Mouse (Mus musculus) hematopoietic stem cell, adult 5-6 weeks (primary cell): ENCODE measurements around the gene Prdx2. TPM values are rescaled to one million over a fixed set of nuclear protein-coding genes. Genes with fewer than 3 reads are reported as not detected.

Source experiments
- ATAC-seq, 2 experiments: fragments of 125-278 bp in 1 of 2; replicated peaks in 1 of 2; 2 replicates each; pipeline ENCODE4 v1.8.0; 2016 to 2017; ENCODE audit warnings: inconsistent platforms in 2 of 2, mild to moderate bottlenecking in 2 of 2, moderate number of reproducible peaks in 2 of 2, low read depth in 1 of 2, moderate TSS enrichment in 1 of 2; ENCODE audit not compliant: low FRiP score in 2 of 2, poor library complexity in 2 of 2, severe bottlenecking in 2 of 2, insufficient read depth in 1 of 2, low TSS enrichment in 1 of 2
- total RNA-seq: library from RNA; stranded (forward); fragments of 172-1452, 232-1000 nt; gene quantifications from 2 replicates; pipeline ENCODE4 v1.2.3, GENCODE M21; 2017

The Prdx2 gene
- total RNA-seq, result 469 and 528 TPM in 2 replicates

DNA sequence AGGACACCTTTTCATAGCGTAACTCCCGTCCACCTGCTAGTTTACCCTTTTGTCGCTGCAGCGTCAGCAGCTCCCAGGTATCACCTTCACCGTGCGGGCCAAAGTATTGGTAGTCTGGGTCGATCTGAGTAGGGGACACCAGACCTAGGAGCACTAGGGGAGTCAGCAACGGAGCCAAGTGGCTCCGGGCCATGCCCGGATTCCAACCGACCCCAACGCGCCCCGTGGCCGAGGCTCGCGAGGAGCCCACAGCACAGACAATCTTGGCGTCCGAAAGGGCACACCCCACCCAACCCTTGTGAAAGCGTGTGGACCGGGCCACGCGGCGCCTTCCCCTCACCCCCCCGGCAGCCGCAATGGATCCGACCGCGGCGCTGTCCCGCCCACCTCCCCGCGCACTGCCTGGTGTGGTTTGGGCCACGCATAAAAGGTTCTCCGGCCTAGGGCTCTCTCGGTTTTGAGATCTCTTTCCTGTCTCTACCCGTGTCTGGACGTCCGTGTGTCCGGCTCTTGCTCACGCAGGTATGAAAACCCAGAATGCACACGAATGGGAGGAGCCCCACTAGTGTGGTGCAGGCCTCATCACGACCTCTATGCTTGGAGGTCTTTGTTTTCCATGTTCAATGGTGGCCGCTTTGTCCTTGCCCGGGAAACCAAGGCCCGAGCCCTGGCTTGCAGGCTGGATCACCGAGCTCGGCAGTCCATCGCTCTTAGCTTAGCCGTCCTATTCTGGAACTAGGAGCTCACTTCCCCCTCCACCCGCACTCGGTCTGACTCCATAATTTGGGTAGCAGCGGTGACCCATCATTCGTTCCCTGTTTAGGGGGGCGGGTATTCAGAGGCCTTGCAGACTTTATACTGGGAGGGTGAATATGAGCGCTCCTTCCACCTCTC is at the start of gene Prdx2, which contains the start of the genes Gm49661 and Rnaseh2a:
Gene Prdx2 (plus strand): TSS at position 347 of the 894 bp plus-strand sequence.
Gene Gm49661 (minus strand): TSS at position 193 of the 894 bp plus-strand sequence.
Gene Rnaseh2a (minus strand): TSS at position 527 of the 894 bp plus-strand sequence.
- peak; percentile 14 to 37; a peak in 2 of 4 replicates for ATAC-seq

DNA sequence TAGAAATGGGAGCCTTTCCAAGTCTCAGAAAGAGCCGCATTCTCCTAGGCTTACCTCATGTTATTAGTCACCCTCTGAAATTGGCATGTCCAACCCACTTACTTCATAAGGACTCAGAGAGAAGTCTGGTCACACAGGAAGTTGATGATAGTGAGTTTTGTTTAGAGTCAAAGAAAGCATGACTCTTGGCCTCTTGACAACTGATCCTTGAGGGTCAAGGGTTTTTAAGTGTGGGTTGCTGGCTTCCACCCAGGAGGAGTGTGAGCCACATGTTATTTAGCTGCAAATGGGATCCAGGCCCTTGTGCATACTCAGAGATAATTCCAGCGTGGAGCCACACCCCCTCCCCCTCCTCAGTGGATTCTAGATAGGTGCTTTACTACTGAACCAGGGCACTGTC is 47.8 kb upstream of the Prdx2 start:
- no peak for ATAC-seq

DNA sequence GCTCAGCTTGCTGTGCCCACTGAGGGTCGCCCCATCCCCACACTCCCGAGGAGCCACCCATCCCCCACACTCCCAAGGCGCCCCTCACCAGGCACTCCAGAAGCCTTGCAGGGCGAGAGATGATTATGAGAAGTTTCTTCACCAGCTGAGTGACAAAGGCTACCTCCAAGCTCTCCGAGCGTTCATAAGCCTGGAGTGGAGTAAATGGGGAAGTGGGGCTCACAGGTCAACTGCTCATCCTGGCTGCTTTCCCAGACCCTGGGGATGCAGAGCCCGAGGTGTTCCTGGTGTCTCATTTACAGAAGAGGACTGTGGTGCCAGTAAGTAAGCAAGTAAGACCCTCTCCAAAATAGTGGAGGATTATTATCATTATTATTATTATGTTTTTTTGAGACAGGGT is 43.8 kb upstream of the Prdx2 start:
- peak; percentile 44 to 50; a peak in 2 of 4 replicates for ATAC-seq

DNA sequence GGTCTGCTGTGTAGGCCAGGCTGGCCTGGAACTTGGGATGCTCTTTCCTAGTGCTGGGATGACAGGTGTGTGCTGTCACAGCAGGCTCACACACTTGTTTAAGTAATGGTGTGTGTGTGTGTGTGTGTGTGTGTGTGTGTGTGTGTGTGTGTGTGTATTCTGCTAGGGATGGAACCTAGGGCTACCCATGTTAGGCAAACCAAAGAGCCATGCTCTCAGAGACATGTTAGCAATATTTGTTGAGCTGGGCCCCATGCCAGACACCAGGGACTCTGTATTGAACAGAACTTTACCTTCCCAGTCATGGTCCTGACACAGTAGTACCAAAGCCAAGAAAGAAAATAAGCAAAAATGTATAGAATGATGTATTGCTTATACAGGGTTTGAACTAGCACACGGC is 41.9 kb upstream of the Prdx2 start:
- no peak for ATAC-seq

DNA sequence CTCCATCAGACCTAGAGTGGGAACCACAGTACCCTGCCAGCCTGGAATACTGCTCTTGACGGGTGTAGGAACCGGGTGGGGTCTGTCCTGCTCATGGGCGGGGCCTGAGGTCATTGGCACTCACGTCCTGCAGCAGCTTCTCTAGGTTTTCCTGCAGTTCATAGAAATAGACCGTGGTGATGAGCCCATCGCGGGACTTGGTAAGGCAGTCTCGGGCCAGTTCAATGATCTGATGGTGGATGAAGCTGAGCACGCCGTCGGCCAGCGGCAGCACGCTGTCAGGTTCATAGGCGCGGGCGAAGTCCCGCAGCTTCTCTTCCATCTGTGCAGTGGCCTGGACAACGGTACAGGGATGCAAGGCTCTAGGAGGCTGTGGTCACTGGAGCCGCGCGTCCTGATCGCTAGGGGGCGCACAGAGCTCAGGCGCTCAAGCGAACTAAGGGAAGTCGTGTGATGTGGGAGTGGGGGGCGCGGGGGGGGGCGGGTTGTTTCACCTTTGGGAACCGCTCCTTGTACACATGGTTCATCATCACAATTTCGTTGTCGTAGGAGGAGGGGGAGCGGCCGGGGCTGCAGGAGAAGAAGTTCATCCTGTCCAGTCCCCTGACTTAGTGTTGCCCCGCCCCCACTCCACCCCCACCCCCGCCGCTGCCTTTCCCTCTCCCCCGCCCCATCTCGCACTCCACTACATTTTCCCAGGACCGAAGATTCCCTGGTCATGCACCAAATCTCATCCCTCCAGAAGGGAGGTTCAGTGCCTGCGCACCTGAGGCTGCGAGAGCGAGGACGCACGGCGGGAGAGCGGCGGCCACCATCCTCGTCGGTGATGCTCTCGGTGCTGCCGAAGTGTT is 40.7 kb upstream of the Prdx2 start:
- ATAC-seq, result peak; percentile 69 to 77; a peak in 3 of 4 replicates

DNA sequence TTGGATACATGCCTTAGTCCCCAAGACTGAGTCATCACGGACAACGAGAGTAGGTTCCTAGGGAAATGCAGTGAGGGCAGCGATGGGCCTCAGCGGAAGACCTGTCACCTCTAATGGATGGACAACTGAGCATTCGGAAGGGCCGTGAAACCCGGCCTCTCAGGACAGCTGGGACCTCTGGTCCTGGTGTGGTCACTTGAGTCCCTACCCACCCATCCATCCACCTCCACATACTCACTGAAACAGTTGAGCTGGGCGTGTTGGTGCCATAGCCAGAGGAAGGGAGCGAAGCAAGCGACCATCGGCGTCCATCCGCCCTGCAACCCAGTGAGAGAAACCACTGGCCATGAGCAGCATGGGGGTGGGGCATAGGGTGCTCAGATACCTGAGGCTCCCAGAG is 38.8 kb upstream of the Prdx2 start:
- no peak for ATAC-seq

DNA sequence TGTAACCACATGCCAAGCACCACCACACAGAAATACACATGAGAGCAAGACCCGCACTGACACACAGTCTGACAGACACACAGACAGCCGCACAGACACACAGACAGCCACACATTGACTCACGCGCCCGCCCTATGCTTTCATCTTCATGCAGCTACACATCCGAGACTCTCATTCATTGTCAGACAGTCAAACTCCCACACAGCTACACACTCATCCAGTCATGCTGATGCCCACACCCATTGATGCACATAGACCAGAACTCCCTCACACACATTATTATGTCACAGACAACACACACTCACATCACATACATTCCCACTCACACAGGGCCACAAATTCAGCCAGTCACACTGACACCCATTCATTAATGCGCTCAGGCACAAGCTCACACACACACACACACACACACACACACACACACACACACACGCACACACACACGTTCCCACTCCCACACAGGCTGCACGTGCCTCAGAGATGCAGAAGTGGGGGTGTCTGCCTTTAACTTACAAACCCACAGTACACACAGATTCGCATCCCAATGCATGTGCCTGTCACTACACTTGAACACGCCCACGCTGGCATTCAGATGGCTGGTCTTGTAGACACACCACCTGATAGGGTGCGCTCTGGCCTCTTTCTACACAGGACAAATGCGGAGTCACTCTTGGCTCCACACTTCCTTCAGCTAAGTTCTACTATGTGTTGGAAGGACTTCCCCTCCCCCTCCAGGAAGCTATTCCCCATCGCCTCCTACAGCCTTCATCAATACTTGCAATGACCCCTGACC is 35.4 kb upstream of the Prdx2 start:
- no peak for ATAC-seq

DNA sequence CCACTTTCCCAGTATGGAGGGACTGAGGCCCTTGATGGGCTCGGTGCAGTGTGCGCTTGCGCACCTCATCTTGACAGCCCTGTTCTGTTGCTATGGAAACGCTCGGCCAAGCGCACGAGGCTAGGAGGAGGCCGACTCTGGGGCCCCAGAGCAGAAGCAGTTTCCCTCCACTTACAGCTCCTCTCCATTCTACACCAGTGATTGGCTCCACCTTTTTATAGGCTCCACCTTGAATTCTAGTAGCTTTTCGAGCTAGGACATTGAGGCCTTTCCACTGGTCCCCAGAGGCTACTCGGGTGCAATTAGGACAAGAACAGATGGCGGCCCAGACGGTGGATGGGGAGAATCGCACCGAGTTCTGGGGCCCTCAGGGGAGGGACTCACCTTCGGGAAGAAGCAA is 34.5 kb upstream of the Prdx2 start:
- no peak for ATAC-seq

DNA sequence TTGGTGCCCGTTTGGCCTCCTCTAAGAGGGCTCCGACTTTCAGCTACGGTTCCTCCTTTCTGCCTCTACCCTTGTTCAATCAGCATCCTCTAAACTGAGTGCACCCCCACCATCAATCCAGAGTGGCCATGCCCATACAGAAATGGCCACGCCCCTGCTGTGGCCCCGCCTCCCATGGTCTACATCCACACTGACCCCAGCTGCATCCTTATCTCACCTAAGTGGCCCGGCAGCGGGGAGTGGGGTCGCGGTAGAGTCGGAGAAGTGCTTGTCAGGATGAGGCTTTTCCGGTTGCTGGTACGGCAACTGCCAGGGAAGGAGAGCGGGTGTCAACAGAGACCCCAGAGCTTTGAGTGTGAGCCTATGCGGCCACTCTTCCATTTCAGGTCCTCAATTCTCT is 33.9 kb upstream of the Prdx2 start:
- ATAC-seq, result 0 out of 4 replicates have a peak, but pooled peaks of 1 of the 2 experiments have one; percentile 6

DNA sequence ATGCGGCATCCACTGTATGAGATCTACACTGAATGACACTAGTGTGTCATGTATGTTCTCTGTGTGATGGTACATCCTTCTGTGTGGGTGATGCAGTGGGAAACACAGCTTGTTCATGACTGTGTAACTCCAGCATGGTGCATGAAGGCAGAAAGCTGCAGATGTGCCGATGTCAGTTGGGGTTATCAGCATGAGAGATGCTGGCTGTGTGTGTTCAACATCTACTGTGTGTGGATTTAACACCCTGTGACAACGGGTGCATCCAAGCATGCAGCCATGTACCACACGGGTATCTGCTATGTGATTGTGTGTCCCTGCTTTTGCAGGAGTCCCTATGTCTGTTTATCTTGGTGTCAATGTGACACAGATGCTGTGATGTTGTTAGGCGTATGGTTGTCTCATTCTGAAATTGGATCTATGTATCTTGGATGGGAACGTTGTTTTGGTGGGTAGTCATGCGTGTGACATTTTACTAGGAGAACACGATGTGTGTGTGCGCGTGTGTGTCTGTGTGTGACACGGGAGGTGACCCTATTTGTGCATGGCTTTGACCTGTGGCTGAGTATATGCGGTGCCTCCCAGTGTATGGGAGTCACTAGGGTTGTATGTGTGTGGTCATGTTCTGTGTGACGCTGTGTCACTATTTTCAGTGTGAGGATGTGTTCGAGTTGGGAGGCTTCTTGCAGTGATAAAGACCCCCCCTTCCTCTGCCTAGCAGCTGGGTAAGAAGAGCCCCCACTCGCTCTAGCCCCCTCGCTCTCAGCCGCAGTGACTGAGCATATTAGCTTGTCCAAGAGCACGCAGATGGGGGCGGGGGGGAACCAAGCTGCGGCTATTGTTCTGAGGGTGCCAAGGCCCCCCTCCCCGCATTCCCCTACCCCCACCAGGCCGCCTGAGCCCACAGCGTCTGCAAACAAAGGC is 33.1 kb upstream of the Prdx2 start:
- no peak for ATAC-seq

DNA sequence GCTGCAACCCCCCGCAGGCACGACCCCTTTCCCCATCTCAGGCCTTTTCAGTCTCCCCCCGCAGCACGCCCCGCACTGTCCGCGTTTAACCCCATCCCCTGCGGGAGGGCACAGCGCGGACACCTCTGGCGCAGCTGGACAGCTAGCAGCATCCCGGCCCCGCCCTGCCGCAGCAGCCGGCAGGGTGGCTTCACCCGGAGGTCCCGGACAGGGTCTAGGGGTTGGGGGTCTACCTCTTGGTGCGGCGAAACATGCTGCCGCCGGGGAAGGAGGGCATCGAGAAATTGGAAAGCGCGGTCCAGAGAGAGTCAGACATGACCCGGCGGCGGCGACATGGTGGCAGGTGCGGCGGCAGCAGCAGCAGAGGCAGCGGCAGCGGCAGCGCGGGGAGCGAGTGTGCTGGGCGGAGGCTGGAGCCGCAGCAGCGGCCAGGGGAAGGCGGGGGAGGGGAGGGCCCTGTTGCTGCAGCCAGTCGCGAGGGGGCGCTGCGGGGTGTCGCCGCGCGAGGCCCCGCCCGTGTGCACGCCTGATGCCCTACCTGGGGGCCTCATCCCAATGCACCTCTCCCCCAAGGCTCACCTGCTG is 32.3 kb upstream of the Prdx2 start, which contains the start of gene Mast1:
Gene Mast1 (minus strand): TSS at position 398 of the 585 bp plus-strand sequence.
- ATAC-seq, result peak; percentile 72 to 74

DNA sequence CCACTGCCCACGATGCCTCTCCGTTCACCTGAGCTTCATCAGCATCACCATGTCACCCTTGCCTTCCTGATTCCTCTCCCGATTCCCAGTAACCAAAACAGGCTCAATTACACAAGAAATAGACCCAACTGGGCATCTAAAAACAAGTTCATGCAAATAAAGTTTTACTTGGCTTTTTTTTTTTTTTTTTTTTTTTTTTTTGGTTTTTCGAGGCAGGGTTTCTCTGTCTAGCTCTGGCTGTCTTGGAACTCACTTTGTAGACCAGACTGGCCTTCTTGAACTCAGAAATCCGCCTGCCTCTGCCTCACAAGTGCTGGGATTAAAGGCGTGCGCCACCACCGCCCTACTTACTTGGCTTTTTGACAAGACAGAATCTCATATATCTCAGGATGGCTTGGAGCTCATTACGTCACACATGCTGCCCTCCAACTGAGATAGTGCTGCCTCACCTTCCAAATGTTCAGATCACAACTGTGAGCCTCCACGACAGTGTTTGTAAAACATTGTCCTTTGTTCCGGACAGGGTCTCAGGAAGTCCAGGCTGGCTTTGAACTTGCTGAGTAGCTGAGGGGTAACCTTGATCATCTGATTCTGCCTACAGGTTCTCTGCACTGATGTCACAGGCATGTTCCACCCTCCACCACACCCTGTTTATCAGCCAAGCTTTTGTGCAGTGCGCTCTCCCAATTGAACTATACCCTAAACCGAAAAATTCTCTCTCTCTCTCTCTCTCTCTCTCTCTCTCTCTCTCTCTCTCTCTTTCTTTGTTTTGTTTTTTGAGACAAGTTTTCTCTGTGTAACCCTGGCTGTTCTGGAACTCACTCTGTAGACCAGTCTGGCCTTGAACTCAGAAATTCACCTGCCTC is 31.5 kb upstream of the Prdx2 start:
- ATAC-seq, result no peak

DNA sequence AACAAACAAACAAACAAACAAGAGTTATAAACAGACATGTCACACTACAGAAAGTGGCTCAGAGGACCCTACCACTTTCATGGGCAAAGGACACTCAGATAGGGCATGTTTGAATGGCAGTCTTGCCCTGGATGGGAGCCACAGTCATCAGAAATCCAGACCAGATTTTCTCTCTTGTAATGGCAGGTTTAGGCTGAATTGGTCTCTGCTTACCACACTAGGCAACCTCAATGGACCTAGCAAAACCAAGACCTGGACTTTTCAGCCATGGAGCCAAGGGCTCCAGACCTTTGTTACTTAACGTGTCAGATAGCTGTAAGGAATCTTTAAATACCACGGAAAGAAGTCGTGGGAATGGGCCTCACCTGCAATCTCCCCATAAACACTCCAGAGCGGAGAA is 25.7 kb upstream of the Prdx2 start:
- no peak for ATAC-seq

DNA sequence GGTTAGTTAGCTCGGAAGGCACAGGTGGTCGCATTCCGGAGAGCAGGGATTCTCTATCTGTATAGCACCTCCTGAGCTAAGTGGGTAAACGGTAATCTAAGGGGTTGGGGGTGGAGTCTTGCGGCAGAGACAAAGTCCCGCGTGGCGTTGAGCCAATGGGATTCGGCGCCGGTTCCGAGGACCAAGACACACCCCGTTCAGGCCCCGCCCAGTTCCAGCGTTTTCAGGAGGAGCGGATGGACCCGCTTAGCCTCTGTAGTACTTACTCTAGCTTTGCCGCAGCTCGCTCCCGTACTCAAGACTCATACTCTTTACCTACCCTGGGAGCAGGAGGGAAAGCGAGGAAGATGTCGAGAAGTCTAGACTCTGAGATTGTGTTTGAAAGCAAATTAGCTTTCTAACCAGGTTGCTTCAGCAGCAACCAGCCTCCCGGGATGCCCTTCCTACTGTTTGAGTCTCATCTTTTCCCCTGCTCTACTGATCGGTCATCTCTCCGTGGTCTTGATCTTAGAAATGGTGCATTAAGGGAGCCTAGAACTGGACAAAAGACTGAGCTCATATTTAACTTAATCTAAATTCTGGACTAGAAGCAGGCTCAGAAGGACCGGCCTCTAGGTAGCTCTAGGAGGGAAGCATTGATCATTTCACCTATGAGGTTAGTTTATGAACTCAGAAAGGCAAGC is 24.8 kb upstream of the Prdx2 start:
- ATAC-seq, result peak; percentile 37 to 45; a peak in 2 of 4 replicates

DNA sequence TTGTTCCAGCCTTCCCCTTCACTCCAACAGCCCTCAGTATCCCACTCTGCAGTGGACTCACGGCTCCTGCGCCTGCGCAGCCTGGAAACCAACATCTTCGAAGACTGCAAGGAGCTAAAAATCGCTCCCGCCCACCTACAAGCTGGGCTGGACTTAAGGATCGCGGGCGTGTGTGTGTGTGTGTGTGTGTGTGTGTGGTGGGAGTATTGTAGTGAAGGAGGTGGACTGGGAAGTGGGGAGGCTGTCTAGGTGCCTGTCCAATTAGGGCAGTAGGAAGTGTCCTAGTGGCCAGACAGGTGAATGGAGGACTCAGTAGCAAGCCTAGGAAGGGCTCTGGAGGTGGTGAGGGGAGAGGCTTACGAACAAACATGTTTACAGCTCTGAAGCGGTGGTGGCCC is 24.2 kb upstream of the Prdx2 start:
- no peak for ATAC-seq
